Mouse (Mus musculus): ENCODE measurements around the gene Pbrm1.

Gene Pbrm1

DNA sequence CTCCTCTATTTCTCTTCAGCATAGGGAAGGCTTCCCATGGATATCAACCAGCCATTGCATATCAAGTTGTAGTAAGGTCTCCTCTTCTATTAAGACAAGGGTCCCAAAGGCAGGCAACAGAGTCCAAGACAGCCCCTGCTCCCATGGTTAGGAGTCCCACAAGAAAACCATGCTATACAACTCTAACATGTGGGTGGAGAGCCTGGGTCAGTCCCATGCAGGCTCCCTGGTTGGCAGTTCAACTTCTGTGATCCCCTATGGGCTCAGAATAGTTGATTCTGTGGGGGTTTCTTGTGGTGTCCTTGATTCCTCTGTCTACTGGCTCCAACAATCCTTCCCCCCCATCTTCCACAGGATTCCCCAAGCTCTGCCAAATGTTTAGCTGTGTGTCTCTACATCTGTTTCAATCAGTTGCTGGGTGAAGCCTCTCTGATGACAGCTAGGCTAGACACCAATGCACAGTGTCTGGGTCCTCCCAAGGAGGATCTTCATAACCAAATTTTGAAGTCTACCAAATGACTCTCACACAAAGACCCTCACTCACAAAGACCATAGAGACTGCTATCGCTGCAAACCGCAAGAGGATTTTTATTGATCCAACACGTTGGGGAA is 59.8 kb downstream of the Pbrm1 start:
- intact Hi-C loops (cut with DNase I): no loop called here

DNA sequence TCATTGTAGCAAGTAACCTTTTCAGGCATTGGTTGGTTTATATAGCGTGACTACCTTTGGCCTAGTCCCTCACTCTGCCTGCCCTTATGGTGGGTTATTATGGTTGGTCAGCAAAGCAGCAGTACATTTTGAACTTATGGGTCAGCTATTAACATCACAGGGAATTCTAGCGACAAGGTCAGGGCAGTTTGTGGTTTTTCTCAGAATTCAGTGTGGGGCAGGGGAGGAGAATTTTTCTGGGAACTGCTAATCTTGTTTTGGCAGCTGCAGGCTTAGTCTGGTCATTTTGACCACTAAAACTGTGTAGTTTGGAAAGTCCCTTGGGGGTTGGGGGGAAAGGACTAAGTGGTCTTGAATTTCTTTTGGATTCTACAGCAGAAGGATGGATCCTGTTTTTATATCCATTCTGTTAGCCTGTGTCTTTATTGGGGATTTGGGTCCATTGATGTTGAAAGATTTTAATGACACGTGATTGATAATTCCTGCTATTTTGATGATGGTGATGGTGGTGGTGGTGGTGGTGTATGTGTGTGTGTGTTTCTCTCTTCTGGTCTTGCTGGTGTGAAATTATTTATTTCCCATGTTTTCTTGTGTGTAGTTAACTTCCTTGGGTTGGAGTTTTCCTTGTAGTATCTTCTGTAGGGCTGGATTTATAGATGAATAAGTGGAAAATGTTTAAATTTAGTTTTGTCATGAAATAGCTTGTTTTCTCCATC is 60.5 kb downstream of the Pbrm1 start:
- intact Hi-C loops (cut with DNase I): no loop called here

DNA sequence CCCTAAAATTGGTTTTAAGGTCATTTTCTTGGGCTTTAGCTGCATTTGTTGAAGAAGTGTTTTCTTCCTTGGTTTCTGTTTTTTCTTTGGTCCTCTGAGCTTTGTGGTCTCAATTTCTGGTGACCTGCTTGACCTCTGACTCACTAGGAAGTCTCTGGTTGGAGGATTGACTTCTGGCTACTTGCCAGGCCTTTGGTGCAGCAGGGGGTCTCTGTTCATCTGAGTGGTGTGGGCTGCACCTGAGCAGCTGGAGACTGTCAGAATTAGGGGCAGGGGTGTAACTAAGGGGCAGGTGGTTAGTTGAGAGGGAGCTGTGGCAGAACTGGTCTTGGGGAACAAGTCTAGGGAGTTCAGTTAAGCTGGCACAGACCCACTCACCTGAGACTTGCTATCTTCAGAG is 62.2 kb downstream of the Pbrm1 start:
- intact Hi-C loops (cut with DNase I): no loop called here

DNA sequence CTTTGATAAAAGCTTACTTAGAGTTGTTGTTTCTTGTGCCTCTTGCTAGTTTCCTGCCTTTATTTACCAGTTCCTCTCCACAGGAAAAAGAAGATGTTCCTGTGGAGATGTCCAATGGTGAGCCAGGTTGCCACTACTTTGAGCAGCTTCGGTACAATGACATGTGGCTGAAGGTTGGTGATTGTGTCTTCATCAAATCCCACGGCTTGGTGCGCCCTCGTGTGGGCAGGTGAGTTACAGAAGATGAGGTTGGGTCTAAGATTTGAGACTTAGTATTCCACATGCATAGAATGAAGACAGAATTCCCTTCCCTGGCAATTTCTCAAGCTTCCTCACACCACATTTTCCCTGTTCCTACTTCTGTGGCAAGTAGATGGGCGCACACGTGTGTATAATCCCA is 68.5 kb downstream of the Pbrm1 start:
- intact Hi-C loops (cut with DNase I): no loop called here

DNA sequence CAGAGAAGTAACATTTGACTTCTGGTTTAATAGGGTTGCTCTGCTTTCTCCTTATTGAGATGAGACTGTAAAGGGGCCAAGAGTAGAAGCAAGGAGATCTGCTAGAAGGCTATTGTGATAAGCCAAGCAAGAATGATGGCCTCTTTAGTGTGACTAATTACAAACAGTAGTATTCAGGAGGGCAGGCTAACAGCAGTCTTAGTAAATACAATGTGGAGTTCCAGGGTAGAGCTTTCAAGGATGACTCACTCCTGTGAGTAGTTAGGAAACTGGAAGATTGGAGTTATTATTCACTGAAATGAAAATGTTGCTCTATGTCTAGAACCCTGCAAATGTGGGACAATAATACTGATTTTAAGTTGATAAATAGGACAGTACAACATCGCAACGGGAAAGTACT is 69.6 kb downstream of the Pbrm1 start:
- intact Hi-C loops (cut with DNase I): no loop called here

DNA sequence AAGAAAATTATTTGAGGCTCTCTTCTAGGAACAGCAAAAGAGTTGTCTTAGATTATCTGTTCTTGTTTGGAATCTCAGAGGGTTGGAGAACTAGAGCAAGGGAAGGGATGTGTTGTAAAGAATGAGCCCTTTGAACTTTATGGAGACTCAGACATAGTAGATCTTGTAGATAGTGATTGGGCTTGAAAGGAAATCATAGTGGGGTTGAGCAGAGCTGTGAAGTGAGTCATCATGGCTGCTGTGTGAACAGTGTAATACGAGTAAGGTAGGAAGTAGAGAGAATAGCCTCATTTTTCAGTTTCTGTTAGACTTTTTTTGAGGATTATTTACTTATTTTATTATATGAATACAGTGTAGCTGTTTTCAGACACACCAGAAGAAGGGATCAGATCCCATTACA is 71.0 kb downstream of the Pbrm1 start:
- intact Hi-C loops (cut with DNase I): no loop called here

DNA sequence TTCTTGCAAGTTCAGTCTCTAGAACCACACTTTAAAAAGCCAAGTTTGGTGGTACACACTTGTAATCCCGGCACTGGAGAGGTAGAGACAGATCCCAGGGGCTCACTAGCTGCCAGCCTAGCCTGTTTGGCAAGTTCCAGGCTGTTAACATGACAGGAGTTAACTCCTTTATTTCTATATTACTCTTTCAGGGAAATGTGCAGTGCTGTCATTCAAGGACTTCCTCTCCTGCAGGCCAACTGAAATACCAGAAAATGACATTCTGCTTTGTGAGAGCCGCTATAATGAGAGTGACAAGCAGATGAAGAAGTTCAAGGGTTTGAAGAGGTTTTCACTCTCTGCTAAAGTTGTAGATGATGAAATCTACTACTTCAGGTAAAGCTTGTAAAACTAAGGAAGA is 86.2 kb downstream of the Pbrm1 start:
- intact Hi-C loops (cut with DNase I): no loop called here

DNA sequence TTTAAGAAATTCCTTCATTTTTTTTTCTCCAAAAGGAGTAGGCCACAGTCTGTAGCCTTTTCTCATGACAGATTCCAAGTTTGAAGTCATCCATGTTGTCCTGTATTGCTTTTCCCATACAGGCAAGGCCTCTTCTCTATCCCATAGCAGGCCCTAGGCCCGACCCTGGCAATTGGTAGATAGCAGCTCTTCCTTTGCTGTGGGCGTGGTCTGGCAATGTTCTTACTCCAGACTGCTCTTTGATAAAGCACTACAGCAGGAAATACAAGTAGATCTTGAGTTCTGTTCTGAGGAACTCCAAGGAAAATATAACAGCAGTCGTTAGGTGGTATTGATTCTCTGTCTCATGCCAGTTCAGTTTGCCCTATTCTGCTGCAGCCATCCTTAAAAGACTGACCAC is 91.7 kb downstream of the Pbrm1 start:
- intact Hi-C loops (cut with DNase I): no loop called here

DNA sequence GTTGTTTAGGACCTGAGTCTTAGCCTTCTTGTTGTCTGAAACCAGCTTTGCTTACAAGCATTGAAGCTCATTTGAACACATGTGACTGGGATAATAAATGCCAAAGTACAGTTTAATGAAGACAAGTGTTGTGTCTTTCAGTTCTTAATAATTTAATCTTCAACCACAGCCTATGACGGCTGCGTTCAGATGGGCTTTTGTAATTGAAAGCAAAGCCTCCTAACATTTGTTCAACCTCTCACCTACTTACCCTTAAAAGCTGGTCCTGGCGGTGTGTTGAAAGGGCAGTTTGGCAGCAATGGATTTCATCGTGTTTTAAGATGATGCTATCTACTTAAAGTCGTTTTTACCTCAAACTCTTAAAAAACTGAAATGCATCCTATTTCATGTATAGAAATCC is 93.2 kb downstream of the Pbrm1 start:
- intact Hi-C loops (cut with DNase I): no loop called here

DNA sequence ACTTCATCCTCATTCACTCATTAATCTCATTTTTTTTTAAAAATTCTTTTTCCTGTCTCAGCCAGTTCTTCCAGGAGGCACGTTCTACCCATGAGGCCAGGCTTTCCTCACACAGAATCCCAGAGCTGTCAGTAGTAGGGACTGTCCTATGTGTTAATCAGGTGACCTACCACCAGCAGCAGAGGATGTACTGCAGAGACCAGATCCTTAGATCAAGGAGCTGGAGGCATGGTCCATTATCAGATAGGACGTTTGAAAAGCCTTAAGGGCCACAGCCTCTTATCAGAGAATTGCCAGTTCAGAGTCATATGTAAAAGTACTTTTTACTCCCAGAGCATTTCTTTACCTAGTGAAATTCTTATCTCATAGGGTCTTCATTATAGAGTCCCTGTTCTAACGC is 95.1 kb downstream of the Pbrm1 start:
- intact Hi-C loops (cut with DNase I): no loop called here

DNA sequence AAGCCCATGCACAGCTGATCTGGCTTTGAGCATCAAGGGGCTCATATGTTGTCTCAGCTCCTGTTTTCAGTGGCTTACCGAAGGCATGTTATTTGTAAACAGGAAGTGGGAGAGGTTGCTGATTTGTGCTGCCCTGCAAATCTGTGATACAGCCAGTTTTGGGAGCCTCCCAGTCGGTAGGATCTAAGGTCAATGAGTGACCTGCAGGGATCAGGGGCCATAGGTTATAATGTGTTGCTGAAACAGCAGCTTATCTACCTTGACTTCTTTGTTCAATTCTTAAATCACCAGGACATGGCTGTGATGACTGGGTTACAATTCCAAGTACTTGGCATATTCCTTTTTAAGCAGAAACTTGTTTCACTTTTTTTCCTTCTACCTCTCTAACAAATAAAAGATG is 96.6 kb downstream of the Pbrm1 start:
- intact Hi-C loops (cut with DNase I): no loop called here

DNA sequence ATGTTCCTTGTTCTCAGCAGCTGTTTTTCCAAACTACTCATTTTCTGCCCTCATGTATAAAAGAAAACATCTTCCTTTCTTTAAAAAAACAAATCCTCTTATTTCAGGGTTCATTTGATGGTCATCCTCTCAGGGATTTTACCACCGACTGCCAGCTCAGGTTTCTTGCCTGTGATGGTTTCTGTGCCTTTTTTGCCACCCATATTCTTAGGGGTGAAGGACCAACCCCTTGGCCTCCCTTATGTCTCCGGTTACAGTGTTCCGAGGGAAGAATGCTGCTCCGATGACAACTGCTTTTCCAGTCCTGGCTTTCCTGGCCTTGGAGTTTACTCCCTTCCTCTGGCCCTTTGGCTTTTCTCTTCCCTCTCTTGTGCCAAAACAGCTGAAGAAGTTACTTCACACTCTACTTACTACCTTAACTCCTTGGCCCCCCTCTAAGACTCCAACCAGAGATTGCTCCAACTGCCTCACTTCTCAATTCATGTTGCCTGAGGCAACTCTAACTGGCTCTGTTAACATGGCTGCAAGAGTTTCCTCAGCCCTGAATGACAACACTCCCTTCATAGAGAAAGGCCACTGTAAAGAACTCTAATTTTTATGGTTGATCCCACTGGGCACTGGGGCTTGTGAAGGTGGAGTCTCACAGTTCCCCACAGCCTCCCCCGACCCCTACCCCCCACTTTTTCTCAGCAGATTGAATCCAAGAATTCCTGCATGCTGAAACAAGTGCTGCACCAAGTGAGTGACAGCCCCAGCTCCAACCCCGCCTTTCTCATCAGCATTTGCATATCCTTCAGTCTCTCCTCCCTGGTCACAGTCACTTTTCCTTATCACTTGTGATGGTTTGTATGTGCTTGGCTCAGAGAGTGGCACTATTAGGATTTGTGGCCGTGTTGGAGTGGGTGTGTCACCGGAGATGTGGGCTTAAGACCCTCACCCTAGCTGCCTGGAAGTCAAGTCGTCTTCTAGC is 106.5 kb downstream of the Pbrm1 start:
- intact Hi-C loops (cut with DNase I): no loop called here

DNA sequence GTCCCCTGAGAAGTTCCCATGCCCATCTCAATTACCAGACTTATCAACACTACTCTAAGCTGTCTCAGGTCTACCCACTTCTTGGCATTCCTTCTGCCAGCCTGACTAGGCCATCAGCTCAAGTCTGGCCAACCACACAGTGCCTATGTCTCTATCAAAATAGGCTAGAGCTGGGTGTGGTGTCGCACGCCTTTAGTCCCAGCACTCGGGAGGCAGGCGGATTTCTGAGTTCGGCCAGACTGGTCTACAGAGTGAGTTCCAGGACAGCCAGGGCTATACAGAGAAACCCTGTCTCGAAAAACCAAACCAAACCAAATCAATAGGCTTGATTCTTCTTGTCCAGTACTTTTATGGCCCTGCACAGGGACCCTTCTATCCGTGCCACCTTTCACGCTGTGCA is 107.9 kb downstream of the Pbrm1 start:
- intact Hi-C loops (cut with DNase I): no loop called here

DNA sequence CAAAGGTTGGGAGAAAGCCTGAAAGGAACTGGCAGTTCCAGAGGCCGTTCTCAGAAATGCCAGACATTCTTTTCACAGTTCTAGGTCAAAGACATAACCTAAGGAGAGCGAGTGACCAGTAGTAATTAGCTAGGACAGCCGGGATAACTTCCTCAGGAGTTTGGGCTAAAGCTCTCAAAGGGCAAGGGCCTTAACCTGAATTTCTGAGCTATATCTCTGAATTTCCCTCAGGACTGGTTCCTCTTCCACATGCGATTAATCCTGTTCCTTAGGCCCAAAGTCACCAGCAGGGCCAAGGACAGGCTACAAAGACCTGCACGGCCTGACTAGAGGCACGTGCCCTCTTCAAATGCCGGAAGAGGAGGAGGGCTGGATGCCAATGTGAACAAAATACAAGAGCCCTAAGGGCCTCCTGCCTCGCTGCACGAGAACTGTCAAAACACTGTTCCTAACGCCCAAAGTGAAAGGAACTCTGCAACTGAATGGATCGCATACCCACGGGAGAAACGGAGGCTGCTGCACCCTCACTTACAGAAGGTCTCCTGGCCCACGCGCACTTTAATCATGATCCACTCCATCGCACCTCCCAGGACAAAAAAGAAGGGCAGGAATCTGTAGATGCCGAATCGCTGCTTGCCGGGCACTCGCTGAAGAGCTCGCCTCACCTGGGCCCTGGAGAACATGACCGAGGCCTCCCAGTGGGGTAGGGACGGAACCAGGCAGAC is 109.3 kb downstream of the Pbrm1 start:
- intact Hi-C loops (cut with DNase I): no loop called here

DNA sequence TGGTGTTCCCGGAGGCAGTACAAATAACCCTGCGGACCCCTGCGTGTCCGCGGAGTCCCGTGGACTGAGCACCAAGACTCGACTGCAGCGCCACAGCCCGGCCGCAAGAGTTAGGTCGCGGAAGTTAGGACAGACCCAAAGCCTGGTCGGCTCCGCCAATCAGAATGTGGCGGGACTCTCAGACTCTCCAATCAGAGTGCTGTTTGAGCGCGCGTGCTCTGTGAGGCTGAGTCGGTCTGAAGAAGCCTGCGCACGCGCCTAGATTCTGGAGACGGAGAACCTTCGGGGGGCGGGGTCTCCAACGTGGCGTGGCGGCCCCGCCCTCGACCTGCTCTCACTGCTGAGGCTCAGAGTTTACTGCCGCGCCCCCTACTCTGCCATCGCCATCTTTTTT is 109.9 kb downstream of the Pbrm1 start, which contains the start of gene Smim4:
TSS of gene Smim4 (minus strand) at position 131 of the 394 bp plus-strand sequence.
- intact Hi-C loops (cut with DNase I): no loop called here

DNA sequence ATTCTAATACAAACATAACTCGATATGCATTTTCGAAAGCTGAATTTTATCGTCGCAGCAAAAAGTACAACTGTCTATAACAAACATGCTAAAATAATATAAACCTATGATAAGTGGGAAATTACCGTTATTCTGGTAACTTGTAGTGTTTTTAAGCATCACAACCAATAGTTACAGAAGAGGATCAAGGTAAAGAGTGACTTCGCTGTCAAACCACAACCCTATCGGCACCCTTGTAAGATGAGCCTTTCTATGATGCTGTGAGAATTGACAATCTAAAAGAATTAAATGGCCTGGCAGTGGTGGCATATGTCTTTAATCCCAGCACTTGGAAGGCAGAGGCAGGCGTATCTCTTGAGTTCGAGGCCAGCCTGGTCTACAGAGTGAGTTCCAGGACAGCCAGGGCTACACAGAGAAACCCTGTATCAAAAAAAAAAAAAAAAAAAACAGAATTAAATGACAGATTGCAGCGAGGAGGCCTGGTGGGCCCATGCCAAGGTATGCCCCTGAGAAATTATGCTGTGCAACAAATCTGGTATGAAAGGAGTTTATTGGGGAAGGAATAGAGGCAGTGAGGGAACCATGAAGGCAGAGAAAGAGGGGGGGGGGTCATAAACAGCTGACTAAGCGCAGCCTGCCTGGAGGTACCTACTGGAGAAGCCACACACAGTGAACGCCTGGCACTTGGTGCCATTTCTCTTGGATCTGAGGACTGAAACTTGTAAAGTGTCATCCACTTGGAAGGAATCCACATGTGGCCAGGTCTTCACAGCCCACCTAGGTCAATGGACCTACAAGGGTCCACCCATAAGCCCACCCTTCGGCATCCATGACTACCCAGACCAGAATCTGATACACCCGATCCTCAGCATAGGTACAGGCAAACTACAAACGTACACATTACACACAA is 110.6 kb downstream of the Pbrm1 start:
- intact Hi-C loops (cut with DNase I): loop anchor here (5.0 kb wide), 1 partner anchor 53 kb away; no protein-coding TSS in a partner anchor

DNA sequence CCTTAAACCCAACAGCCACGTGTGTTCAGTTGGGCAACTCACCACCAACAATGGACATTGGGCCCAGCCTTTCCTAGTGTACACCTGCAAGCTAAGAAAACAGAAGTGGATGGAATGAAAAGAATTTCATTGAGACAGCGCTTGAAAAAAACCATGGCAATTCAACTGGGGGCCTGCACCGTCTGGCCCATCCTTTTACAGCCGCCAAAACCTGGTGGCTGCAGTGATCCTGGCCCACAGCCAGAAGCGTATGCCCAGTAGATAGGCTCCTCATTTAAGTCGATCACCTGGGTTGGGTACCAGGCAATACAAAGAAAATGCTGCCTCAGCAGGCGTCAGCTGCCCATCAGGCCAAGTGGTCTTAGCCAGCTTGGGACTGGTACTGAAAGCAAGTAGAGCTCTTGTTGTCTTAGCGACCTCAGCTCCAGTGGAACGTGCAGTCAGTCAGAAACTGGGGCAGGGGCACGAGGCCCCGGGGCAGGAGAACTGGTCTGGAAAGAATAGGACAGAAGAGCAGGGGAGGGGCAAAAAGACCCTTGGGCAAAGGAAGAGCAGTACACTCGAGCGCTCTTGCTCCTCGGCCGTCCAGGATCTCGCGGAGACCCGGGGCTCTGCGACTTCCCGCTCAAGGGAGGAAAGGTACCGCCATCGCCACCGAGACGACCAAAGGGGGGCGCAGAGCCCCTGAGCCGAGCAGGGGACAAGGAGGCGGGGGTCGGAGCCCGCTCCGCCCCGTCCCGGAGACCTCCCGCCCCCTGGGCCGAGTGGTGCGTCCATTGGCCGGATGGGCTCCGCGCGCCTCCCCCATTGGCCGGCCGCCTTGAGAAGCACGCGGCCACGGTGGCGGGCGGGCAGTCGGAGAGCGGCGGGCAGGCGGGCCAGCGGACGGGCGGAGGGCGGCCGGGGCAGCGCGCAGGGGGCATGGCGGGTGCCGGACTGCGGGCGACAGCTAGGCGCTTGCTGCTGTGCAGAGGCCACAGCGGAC is 111.6 kb downstream of the Pbrm1 start, which contains the start of gene Nt5dc2:
TSS of gene Nt5dc2 (plus strand) at position 818 of the 985 bp plus-strand sequence.
- intact Hi-C loops (cut with DNase I): loop anchor here (5.0 kb wide), 1 partner anchor 52 kb away; no protein-coding TSS in a partner anchor

DNA sequence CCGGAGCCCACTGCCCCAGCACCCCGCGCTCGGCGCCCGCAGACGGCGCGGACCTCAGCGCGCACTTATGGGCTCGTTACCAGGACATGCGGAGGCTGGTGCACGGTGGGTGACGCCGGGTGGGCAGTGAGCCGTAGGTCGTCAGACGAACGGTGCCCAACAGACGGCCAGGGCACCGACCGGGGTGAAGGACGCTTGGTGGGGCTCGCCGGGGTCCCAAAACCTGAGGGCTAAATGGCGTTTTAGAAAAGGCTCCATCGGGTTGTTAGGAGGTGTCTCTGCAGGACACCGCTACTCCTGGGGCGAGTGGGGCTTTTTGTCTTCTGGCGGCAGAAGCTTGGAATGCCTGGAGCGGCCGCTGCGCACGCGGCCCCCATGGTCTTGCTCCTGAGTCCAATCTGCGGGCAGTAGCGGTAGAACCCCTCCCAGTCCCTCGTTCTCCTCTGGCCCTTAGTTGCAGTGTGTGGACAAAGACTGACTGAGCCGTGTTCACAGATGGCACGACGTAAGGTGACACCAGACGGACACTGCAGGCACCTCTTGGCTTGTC is 112.4 kb downstream of the Pbrm1 start:
- intact Hi-C loops (cut with DNase I): loop anchor here (5.0 kb wide), 1 partner anchor 51 kb away; no protein-coding TSS in a partner anchor

Data from adrenal gland (tissue).